Mouse (Mus musculus) lung, postnatal 0 days (tissue): ENCODE data around the gene Gm21936. TPM values are rescaled to one million over a fixed set of nuclear protein-coding genes. Genes with fewer than 3 reads are reported as not detected.
"Not testable (repeated sequence)": the region's sequence is repeated elsewhere in the genome, so short reads cannot be mapped to it uniquely, and the experiment has no call there.

Experiments used
- ATAC-seq: fragments of 200-750 bp; cut with Nextera tagmentation; 2 replicates; pipeline ENCODE4 v1.8.0; 2017; ENCODE audit warnings: moderate library complexity
- DNase-seq: peaks from one replicate; pipeline ENCODE4 v3.0.0-alpha.2; 2016; ENCODE audit warnings: low spot score
- H3K27ac ChIP-seq: fragments of 300-500 bp; sonication (generic); 2 replicates; pipeline ENCODE4 v1.5.1; 2014; ENCODE audit warnings: antibody characterized with exemption, mild to moderate bottlenecking, low read length, mixed read lengths
- H3K27me3 ChIP-seq: fragments of 300-500 bp; sonication (generic); replicated peaks from 2 replicates; pipeline ENCODE4 v1.6.1; 2014; ENCODE audit warnings: low read length, mixed read lengths; ENCODE audit not compliant: insufficient read depth
- H3K36me3 ChIP-seq: fragments of 300-500 bp; sonication (generic); 2 replicates; pipeline ENCODE4 v1.6.1; 2014; ENCODE audit warnings: low read length, mixed read lengths; ENCODE audit not compliant: insufficient read depth
- H3K4me1 ChIP-seq: fragments of 300-500 bp; sonication (generic); 2 replicates; pipeline ENCODE4 v1.6.1; 2014; ENCODE audit warnings: antibody characterized with exemption, low read depth, low read length, mixed read lengths; ENCODE audit not compliant: insufficient read depth
- H3K4me2 ChIP-seq: fragments of 300-500 bp; sonication (generic); replicated peaks from 2 replicates; pipeline ENCODE4 v1.6.1; 2014; ENCODE audit warnings: low read depth, mild to moderate bottlenecking, low read length, moderate library complexity, mixed read lengths
- H3K4me3 ChIP-seq: fragments of 300-500 bp; sonication (generic); 2 replicates; pipeline ENCODE4 v1.5.1; 2014; ENCODE audit warnings: low read depth, low read length
- H3K9ac ChIP-seq: fragments of 300-500 bp; sonication (generic); replicated peaks from 2 replicates; pipeline ENCODE4 v1.6.1; 2014; ENCODE audit warnings: low read depth, mild to moderate bottlenecking
- H3K9me3 ChIP-seq: fragments of 300-500 bp; sonication (generic); 2 replicates; pipeline ENCODE4 v1.6.1; 2016; ENCODE audit warnings: low read length, mixed read lengths
- WGBS: fragments of 180-500 bp; shearing (Covaris S2); extraction: QIAGEN DNeasy Blood & Tissue Kit; methylation state at CpG from one replicate; pipeline ENCODE4 v1.1.7; 2014; 5-methylcytosine and 5-hydroxymethylcytosine counted together
- polyA plus RNA-seq: library from polyadenylated mRNA; unstranded; fragments of >200 nt; fragmentation: Nextera tagmentation; extraction: Ambion mirVana; gene quantifications from 2 replicates; pipeline ENCODE4 v1.2.1, GENCODE M21; 2015

The Gm21936 gene
- polyA plus RNA-seq = not detected in 2 replicates

GRCm38 (mm10) chr12:87795212-87795611, at the start of gene Gm21936:
Gene Gm21936 (plus strand): TSS chr12:87795512.
- H3K4me3 ChIP-seq, H3K9ac ChIP-seq, H3K9me3 ChIP-seq, H3K4me2 ChIP-seq, H3K4me1 ChIP-seq, ATAC-seq, H3K36me3 ChIP-seq, H3K27me3 ChIP-seq, H3K27ac ChIP-seq, DNase-seq: not testable (repeated sequence)
- WGBS = 78% methylated on average over 1 of the region's 1 CpGs

GRCm38 (mm10) chr12:87775655-87776054, 19.7 kb upstream of the Gm21936 start, which contains the start of gene Gm21319:
Gene Gm21319 (minus strand): TSS chr12:87775755.
- not testable (repeated sequence) for H3K9me3 ChIP-seq, H3K27ac ChIP-seq, H3K4me2 ChIP-seq, ATAC-seq, DNase-seq, H3K4me3 ChIP-seq, H3K4me1 ChIP-seq, H3K27me3 ChIP-seq, H3K9ac ChIP-seq, H3K36me3 ChIP-seq
- WGBS = 87% methylated on average over 4 of the region's 4 CpGs

- WGBS = 81% methylated on average over 5 of the region's 5 CpGs
Observed at GRCm38 (mm10) chr12:87797971-87798370, 2.7 kb downstream of the Gm21936 start.

GRCm38 (mm10) chr12:87816277-87816676, 21.0 kb downstream of the Gm21936 start, which contains the start of gene BB287469:
Gene BB287469 (plus strand): TSS chr12:87816577.
- DNase-seq, H3K36me3 ChIP-seq, ATAC-seq, H3K27ac ChIP-seq, H3K9ac ChIP-seq, H3K27me3 ChIP-seq, H3K9me3 ChIP-seq, H3K4me2 ChIP-seq, H3K4me1 ChIP-seq, H3K4me3 ChIP-seq: not testable (repeated sequence)
- 77% methylated on average over 4 of the region's 6 CpGs for WGBS

More at GRCm38 (mm10) chr12:87797971-87798370, 2.7 kb downstream of the Gm21936 start:
- H3K27me3 ChIP-seq, H3K4me2 ChIP-seq, H3K4me3 ChIP-seq, H3K4me1 ChIP-seq, DNase-seq, H3K9me3 ChIP-seq, H3K9ac ChIP-seq, H3K27ac ChIP-seq, H3K36me3 ChIP-seq, ATAC-seq: not testable (repeated sequence)

GRCm38 (mm10) chr12:87842239-87842638, 46.9 kb downstream of the Gm21936 start, which contains the start of gene Gm2001:
Gene Gm2001 (minus strand): TSS chr12:87842339.
- ATAC-seq, H3K36me3 ChIP-seq, H3K27ac ChIP-seq, H3K9me3 ChIP-seq, H3K4me3 ChIP-seq, H3K4me2 ChIP-seq, H3K9ac ChIP-seq, DNase-seq, H3K4me1 ChIP-seq, H3K27me3 ChIP-seq: not testable (repeated sequence)
- WGBS = 60% methylated on average over 1 of the region's 2 CpGs

Other genes with a start within 250 kb of the Gm21936 start
- gene Oog1, start 192.8 kb upstream of the Gm21936 start, polyA plus RNA-seq = not detected in 2 replicates
- not detected in 2 replicates for gene Gm4027, start 176.6 kb upstream of the Gm21936 start, polyA plus RNA-seq
- not detected in 2 replicates for gene Gm16381, start 150.9 kb upstream of the Gm21936 start, polyA plus RNA-seq
- gene Gm21319, start 19.8 kb upstream of the Gm21936 start, polyA plus RNA-seq = not detected in 2 replicates
- gene BB287469, start 21.1 kb downstream of the Gm21936 start, polyA plus RNA-seq = not detected in 2 replicates
- not detected in 2 replicates for gene Gm2001, start 46.8 kb downstream of the Gm21936 start, polyA plus RNA-seq
- gene Gm2016, start 78.6 kb downstream of the Gm21936 start, polyA plus RNA-seq = not detected in 2 replicates
- not detected in 2 replicates for gene Gm2022, start 99.9 kb downstream of the Gm21936 start, polyA plus RNA-seq
- gene Gm2035, start 124.3 kb downstream of the Gm21936 start, polyA plus RNA-seq = not detected in 2 replicates
- not detected in 2 replicates for gene Gm2042, start 158.6 kb downstream of the Gm21936 start, polyA plus RNA-seq
- gene Gm2075, start 216.3 kb downstream of the Gm21936 start, polyA plus RNA-seq = not detected in 2 replicates
- gene Gm6803, start 223.3 kb downstream of the Gm21936 start, polyA plus RNA-seq = not detected in 2 replicates
- gene Gm2056, start 231.5 kb downstream of the Gm21936 start, polyA plus RNA-seq = not detected in 2 replicates